Mouse (Mus musculus) forebrain, embryonic 16.5 days (tissue): ENCODE results near the gene Hs3st1. TPM values are rescaled to one million over a fixed set of nuclear protein-coding genes. Genes with fewer than 3 reads are reported as not detected.

Experiments
- ATAC-seq: fragments of 200-750 bp; cut with Nextera tagmentation; 2 replicates; pipeline ENCODE4 v1.8.0; 2017; ENCODE audit warnings: mild to moderate bottlenecking, moderate library complexity
- H3K27ac ChIP-seq: fragments of 300-500 bp; sonication (generic); 2 replicates; pipeline ENCODE4 v1.5.1; 2014; ENCODE audit warnings: low read length, control low read depth
- H3K27me3 ChIP-seq: fragments of 300-500 bp; sonication (generic); replicated peaks from 2 replicates; pipeline ENCODE4 v1.6.1; 2014; ENCODE audit warnings: low read length; ENCODE audit not compliant: control insufficient read depth, insufficient read depth
- H3K36me3 ChIP-seq: fragments of 300-500 bp; sonication (generic); 2 replicates; pipeline ENCODE4 v1.6.1; 2014; ENCODE audit not compliant: control insufficient read depth, insufficient read depth
- H3K4me1 ChIP-seq: fragments of 300-500 bp; sonication (generic); replicated peaks from 2 replicates; pipeline ENCODE4 v1.6.1; 2014; ENCODE audit warnings: low read length; ENCODE audit not compliant: control insufficient read depth, insufficient read depth
- H3K4me2 ChIP-seq: fragments of 300-500 bp; sonication (generic); 2 replicates; pipeline ENCODE4 v1.6.1; 2014; ENCODE audit warnings: mild to moderate bottlenecking, low read length, control low read depth
- H3K4me3 ChIP-seq: fragments of 300-500 bp; sonication (generic); replicated peaks from 2 replicates; pipeline ENCODE4 v1.5.1; 2014; ENCODE audit warnings: mild to moderate bottlenecking, low read length, control low read depth
- H3K9ac ChIP-seq: fragments of 300-500 bp; sonication (generic); replicated peaks from 2 replicates; pipeline ENCODE4 v1.6.1; 2014; ENCODE audit warnings: low read depth, low read length, control low read depth
- H3K9me3 ChIP-seq: fragments of 300-500 bp; sonication (generic); 2 replicates; pipeline ENCODE4 v1.6.1; 2016; ENCODE audit warnings: low read length; ENCODE audit not compliant: control insufficient read depth
- WGBS: fragments of 180-500 bp; shearing (Covaris S2); extraction: QIAGEN DNeasy Blood & Tissue Kit; methylation state at CpG from one replicate; pipeline ENCODE4 v1.1.7; 2014; 5-methylcytosine and 5-hydroxymethylcytosine counted together
- polyA plus RNA-seq: library from polyadenylated mRNA; unstranded; fragments of >200 nt; fragmentation: Nextera tagmentation; extraction: Ambion mirVana; gene quantifications from 2 replicates; pipeline ENCODE4 v1.2.1, GENCODE M21; 2015

Gene Hs3st1
- polyA plus RNA-seq, 1 experiment from 2014 or later = 51.1 TPM

DNA sequence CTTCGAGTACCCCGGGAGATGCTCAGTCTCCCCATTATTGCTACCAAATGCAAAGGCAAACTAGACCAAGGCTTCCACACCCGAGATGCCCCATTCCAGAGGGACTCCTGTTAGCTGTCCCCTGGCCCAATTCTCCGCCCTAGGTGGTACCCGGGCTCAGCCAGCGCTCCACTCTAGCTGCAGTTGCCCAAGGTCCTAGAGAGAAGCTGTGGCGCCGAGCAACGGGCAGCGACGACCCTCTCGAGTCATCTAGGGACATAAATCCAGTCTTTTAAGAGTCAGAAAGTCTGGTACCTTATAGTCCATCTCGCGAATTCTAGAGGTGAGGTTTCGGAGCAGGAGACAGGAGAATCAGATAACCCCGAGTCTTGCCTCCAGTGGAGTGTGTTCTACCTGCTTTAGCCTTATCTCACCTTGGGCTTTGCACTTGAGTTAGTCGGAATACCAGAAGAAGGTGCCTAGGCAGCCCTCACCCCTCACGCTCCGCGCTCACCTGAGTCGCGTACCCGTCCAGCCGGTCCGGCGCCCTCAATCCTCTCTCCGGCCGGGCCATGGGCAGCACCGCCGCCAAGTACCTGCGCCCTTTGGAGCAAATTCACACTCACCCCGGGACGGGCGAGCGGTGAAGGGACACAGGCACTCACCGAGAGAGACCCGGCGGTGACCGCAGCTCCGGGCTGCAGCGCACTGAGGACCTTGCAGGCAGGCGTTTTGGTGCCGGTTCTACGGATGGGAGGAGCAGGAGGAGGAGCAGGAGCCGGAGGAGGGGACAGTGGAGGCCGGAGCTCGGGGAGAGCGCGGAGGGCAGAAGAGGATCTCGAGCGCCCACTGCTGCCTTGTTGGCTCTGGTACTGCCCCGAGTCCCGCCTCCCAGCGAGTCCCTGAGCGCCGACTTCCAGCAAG is 111.1 kb downstream of the Hs3st1 start:
- Histone ChIP-seq H3K9me3 (no peaks in the 10 kb centered on the region), H3K27ac (peak overlapping the region; percentile 43)
- under 1% methylated on average over 53 of the region's 56 CpGs for WGBS

DNA sequence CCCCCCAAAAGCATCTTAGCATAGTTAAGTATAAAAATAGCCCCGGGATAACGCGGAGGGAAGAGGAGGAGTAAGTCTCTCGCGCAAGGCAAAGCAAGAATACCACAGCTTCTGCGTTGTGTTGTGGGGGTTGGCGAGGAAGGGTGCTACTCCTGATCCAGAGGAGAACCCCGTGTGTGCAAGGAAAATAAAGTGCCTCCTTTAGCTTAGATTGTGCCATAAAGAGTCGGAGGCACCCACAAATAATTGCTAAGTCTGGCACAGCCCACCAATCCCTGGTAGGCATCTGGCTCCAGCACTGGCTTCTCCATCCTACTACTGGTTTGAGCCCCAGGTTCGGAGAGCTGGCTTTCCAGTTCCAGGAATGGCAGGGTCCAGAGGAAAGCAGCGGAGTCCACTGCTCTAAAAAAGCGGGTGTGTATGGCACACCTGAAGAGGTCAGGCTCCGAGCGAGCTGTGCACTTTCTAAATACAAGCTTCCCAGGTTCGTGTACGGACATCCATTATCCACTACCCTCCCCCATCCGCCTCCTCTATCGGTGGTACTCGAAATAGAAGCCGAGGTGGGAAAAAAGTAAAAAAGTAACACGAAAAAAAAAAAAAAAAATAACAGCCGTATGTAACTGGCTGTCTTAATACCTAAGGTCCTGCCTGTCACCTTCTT is 111.9 kb downstream of the Hs3st1 start:
- no peaks in the 10 kb centered on the region for H3K36me3 ChIP-seq

More for the DNA sequence above, 111.1 kb downstream of the Hs3st1 start:
- Histone ChIP-seq H3K36me3 (no peaks in the 10 kb centered on the region), H3K4me1 (peaks cover 24% of the 10 kb centered on the region), H3K4me2 (peak overlapping the region; percentile 77), H3K4me3 (peak overlapping the region; percentile 70), H3K9ac (peak overlapping the region; percentile 73), H3K27me3 (no peaks in the 10 kb centered on the region)
- ATAC-seq = peak; percentile 97

DNA sequence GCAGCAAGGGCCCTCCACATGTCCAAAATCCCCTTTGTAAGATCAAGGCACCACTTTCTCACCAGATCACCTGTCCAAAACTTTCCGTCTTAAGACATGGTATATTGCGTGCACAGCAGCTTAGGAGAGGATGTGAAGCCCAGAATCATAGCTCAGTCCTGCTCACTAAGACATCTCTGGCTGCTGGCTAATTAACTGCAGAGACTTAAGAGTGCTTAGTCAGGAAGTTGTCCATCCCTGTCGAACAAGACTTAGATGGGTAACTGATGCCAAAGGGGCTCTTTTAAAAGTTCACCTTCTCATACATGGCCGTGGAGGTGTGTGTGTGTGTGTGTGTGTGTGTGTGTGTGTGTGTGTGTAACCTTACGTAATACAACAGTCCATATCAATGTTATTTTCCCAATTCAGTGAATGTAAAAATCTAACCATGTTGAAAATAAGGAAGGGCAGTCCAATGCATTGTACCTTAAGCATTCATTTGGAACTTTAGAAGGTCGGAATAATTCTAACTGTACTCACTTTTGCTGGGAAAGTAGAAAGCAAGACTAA is 113.0 kb downstream of the Hs3st1 start:
- Histone ChIP-seq H3K4me2 (peak overlapping the region; percentile 77), H3K4me3 (peak overlapping the region; percentile 70), H3K9me3 (no peaks in the 10 kb centered on the region), H3K27me3 (no peaks in the 10 kb centered on the region), H3K27ac (no peak overlapping the region), H3K36me3 (no peaks in the 10 kb centered on the region), H3K9ac (no peak overlapping the region), H3K4me1 (peaks cover 24% of the 10 kb centered on the region)
- ATAC-seq = no peak
- 67% methylated on average over 6 of the region's 6 CpGs for WGBS

More for the DNA sequence above, 111.9 kb downstream of the Hs3st1 start:
- no peaks in the 10 kb centered on the region for H3K9me3 ChIP-seq
- ATAC-seq = no peak
- peak overlapping the region; percentile 70 for H3K4me3 ChIP-seq
- H3K4me2 ChIP-seq = peak overlapping the region; percentile 77
- 2% methylated on average over 22 of the region's 22 CpGs for whole genome bisulfite sequencing
- no peaks in the 10 kb centered on the region for H3K27me3 ChIP-seq
- H3K9ac ChIP-seq = peak overlapping the region; percentile 73
- H3K4me1 ChIP-seq = peaks cover 24% of the 10 kb centered on the region
- H3K27ac ChIP-seq = peak overlapping the region; percentile 52

- H3K9me3 ChIP-seq = no peaks in the 10 kb centered on the region
- H3K36me3 ChIP-seq = no peaks in the 10 kb centered on the region
- peak overlapping the region; percentile 11 for H3K4me2 ChIP-seq
- no peaks in the 10 kb centered on the region for H3K27me3 ChIP-seq
- H3K27ac ChIP-seq = no peak overlapping the region; the same call in 1 of the 2 replicates
- peak; percentile 29; the same call in 1 of the 2 replicates for ATAC-seq
- no peak overlapping the region for H3K9ac ChIP-seq
- peaks cover 22% of the 10 kb centered on the region for H3K4me1 ChIP-seq
- H3K4me3 ChIP-seq = peak overlapping the region; percentile 1; the same call in 1 of the 2 replicates
- 48% methylated on average over 10 of the region's 10 CpGs for WGBS
Observed at GRCm38 (mm10) chr5:39639438-39640177, 115.7 kb downstream of the Hs3st1 start.

DNA sequence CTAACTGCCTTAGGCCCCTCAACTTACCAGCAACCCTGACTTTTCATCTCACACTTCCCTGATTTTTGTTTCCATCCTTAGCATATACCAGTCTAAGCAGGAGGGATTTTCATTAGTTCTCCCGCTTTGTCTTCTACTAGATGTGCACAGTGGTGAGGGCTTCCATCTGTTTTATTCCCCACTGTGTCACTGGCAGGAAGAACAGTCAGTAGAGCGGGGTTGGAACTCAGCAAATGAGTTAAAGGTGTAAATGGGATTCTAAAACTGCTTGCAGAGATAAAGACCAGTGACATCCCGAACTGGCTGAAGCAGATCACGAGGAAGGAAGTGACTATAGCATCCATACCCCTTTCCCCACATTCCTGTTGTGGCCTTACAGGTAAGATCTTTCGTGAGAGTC is 116.3 kb downstream of the Hs3st1 start:
- no peak overlapping the region for H3K4me2 ChIP-seq
- 78% methylated on average over 5 of the region's 5 CpGs for WGBS
- H3K4me1 ChIP-seq = peaks cover 22% of the 10 kb centered on the region
- H3K36me3 ChIP-seq = no peaks in the 10 kb centered on the region
- ATAC-seq = no peak; the same call in 1 of the 2 replicates
- H3K27ac ChIP-seq = no peak overlapping the region
- H3K9me3 ChIP-seq = no peaks in the 10 kb centered on the region
- no peak overlapping the region for H3K4me3 ChIP-seq
- no peak overlapping the region for H3K9ac ChIP-seq
- no peaks in the 10 kb centered on the region for H3K27me3 ChIP-seq

DNA sequence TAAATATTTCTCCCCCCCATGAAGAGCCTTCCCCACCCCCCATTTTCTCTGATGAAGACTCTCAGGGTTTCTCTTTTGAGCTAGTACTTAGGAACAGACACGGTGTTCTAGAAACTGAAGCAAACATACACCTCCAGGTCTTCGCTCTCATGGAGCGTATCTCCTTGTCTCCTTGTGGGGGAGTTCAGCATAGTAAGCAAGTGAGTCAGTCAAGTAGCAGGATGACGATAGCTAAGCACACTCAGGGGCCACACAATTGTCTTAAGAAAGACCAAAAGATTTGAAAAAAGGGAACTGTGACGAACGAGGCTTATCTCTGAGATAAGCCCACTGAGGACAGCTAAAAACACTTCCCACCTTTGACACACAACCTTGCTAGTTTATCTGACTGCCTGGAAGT is 117.4 kb downstream of the Hs3st1 start:
- H3K4me3 ChIP-seq = no peak overlapping the region
- no peaks in the 10 kb centered on the region for H3K36me3 ChIP-seq
- ATAC-seq = no peak
- H3K9me3 ChIP-seq = no peaks in the 10 kb centered on the region
- 78% methylated on average over 6 of the region's 6 CpGs for WGBS
- no peak overlapping the region for H3K27ac ChIP-seq
- H3K9ac ChIP-seq = no peak overlapping the region
- no peak overlapping the region for H3K4me2 ChIP-seq
- no peaks in the 10 kb centered on the region for H3K27me3 ChIP-seq
- peaks cover 20% of the 10 kb centered on the region for H3K4me1 ChIP-seq

DNA sequence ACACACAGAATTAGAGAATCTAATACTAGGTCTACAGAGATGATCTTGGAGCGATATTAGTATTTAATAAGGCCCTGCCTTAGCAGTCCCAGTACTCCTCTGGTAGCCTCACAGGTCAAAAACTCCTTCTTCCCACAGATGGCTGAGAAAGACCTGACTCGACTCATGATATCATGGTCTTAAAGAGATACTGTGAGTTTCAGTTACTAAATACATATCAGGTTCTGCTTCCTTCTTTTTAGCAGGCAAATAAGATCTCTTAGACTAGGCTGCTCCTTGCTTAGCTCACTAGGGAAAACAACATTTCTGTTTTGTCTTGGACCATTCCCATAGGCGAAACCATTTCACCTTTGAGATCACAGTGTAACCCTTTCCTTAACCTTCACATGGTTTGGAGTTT is 119.2 kb downstream of the Hs3st1 start:
- no peaks in the 10 kb centered on the region for H3K27me3 ChIP-seq
- no peak overlapping the region for H3K4me2 ChIP-seq
- H3K36me3 ChIP-seq = no peaks in the 10 kb centered on the region
- peaks cover 12% of the 10 kb centered on the region for H3K4me1 ChIP-seq
- no peaks in the 10 kb centered on the region for H3K9me3 ChIP-seq
- no peak overlapping the region for H3K27ac ChIP-seq
- WGBS = 92% methylated on average over 3 of the region's 3 CpGs
- no peak overlapping the region for H3K4me3 ChIP-seq
- no peak for ATAC-seq
- H3K9ac ChIP-seq = no peak overlapping the region

DNA sequence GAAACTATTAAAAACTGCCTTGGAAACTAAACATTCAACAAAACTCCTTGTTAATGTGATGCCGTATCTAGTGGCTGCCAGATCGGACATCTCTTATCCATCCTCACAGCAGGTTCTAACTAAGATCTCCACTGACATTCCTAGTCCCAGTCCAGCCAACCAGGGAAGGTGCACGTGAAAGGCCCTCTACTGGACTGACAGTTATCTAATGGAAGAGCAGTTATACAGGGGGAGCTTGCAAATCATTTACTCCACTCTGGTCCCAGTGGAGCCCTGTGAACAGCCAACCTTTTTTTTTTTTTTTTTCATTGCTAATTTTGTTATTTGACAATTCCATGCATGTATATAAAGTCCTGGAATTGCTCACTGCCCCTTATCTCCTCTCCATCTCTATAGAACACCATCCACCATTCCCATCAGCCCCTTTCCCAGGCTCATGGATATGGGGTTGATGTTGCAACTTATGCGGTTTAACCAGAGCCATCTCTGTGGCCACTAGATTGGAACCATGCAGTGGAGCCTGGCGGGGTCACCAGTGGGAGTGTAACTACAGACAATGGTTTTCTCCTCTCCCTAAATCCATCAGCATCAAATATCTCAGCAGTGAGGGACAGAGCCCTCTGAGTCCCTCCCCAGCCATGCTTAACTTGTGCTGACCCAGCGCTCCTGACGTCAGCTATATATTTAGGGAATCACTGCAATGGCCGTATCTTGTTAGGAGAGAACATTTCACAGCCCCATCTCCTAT is 120.8 kb downstream of the Hs3st1 start:
- Histone ChIP-seq H3K4me1 (peaks cover 4% of the 10 kb centered on the region; the same call in 1 of the 2 replicates), H3K9ac (no peak overlapping the region), H3K4me3 (no peak overlapping the region), H3K4me2 (no peak overlapping the region), H3K9me3 (no peaks in the 10 kb centered on the region), H3K36me3 (no peaks in the 10 kb centered on the region), H3K27me3 (no peaks in the 10 kb centered on the region), H3K27ac (no peak overlapping the region)
- WGBS = 90% methylated on average over 8 of the region's 8 CpGs
- no peak for ATAC-seq
